Comparison of ENCODE assay signal across 8 mouse cellular contexts in genomic region chr7:127895442-127895841, GRCm38 (mm10). TPM values are rescaled to one million over a fixed set of nuclear protein-coding genes. Genes with fewer than 3 reads are reported as not detected.
DNase-seq lines count a peak whose midpoint lies in the region; ATAC-seq lines count a peak whose summit lies in the region.

Gm21974 (minus strand) TSS chr7:127895454.
Vkorc1 (minus strand) TSS chr7:127895617.

- no peaks in the 10 kb centered on the region for H3K9me3 ChIP-seq in intestine, embryonic 15.5 days

- peaks cover 4% of the 10 kb centered on the region; the same call in 1 of the 2 replicates for H3K36me3 ChIP-seq in intestine, embryonic 15.5 days

- peak within 1 kb of the TSS; percentile 68 for H3K9ac ChIP-seq in intestine, embryonic 15.5 days

- ATAC-seq in intestine, embryonic 15.5 days = peak; percentile 94
- peak; percentile 96 for ATAC-seq in megakaryocyte-erythroid progenitor cell, adult 5-6 weeks (replicated peaks; ENCODE audit: low FRiP score, low TSS enrichment, poor library complexity, severe bottlenecking)

- H3K4me3 ChIP-seq in intestine, embryonic 15.5 days (replicated peaks) = peak within 1 kb of the TSS; percentile 64

- peak; percentile 96 for DNase-seq in adrenal gland, adult 8-10 months
- peak; percentile 92 for DNase-seq in embryo, embryonic 11.5 days (ENCODE audit: low read depth, low spot score)
- peak; percentile 93 to 94 for DNase-seq in gastrocnemius, postnatal 36 days
- DNase-seq in left cerebral cortex, postnatal 14 days (ENCODE audit: low spot score in 2 of 2) = peak; percentile 95 to 97
- DNase-seq in right cerebral cortex, postnatal 14 days = peak; percentile 88
- peak; percentile 90 for DNase-seq in urinary bladder, postnatal 25 days (ENCODE audit: low spot score)

- H3K4me1 ChIP-seq in intestine, embryonic 15.5 days (replicated peaks) = peaks cover 15% of the 10 kb centered on the region

- intact Hi-C loops in gastrocnemius, postnatal 36 days (cut with DNase I) = no loop called here
- intact Hi-C loops in left cerebral cortex, postnatal 14 days (cut with DNase I) = no loop called here

- H3K4me2 ChIP-seq in intestine, embryonic 15.5 days (replicated peaks) = peak within 1 kb of the TSS; percentile 88

- under 1% methylated on average over 26 of the region's 26 CpGs for WGBS in intestine, embryonic 15.5 days

- H3K27me3 ChIP-seq in intestine, embryonic 15.5 days (replicated peaks) = no peaks in the 10 kb centered on the region

- H3K27ac ChIP-seq in intestine, embryonic 15.5 days = peak within 1 kb of the TSS; percentile 87

RNA-seq across cellular contexts. Expression of gene Gm21974, which starts in this region (rescaled TPM):
- under 1 TPM in 1 of 4 experiments, not detected in 3; 0.38 TPM for total RNA-seq in adrenal gland, adult 8-10 months (2022)
- not detected for total RNA-seq in gastrocnemius, postnatal 36 days (2021)
- not detected in 2 replicates for polyA plus RNA-seq in intestine, embryonic 15.5 days (2015; fragmentation: Nextera tagmentation; extraction: Ambion mirVana)
- total RNA-seq in left cerebral cortex, postnatal 14 days (2021) = not detected
- total RNA-seq in megakaryocyte-erythroid progenitor cell, adult 5-6 weeks (2014; fragmentation: Nextera tagmentation) = not detected in 2 replicates
- not detected in 2 replicates for total RNA-seq in megakaryocyte-erythroid progenitor cell, adult 5-6 weeks (2017)

RNA-seq across cellular contexts. Expression of gene Vkorc1, which starts in this region (rescaled TPM):
- 10 to 100 TPM; 69.6 to 94.3 (median 79.1) TPM for total RNA-seq in adrenal gland, adult 8-10 months (2022)
- 10 to 100 TPM; 10.6 to 12.2 TPM for total RNA-seq in gastrocnemius, postnatal 36 days (2021)
- polyA plus RNA-seq in intestine, embryonic 15.5 days (2015; fragmentation: Nextera tagmentation; extraction: Ambion mirVana) = 203 and 241 TPM in 2 replicates
- 10 to 100 TPM; 21.9 to 25.5 TPM for total RNA-seq in left cerebral cortex, postnatal 14 days (2021)
- total RNA-seq in megakaryocyte-erythroid progenitor cell, adult 5-6 weeks (2014; fragmentation: Nextera tagmentation) = 54.1 and 72.8 TPM in 2 replicates
- 25.4 and 37.0 TPM in 2 replicates for total RNA-seq in megakaryocyte-erythroid progenitor cell, adult 5-6 weeks (2017)

Comparison
In these comparisons a context has a peak if more than half of its experiments do, and no peak if none do; other contexts are left out.
1. Peak in every context shown above with its lines: DNase-seq, ATAC-seq, H3K4me3 ChIP-seq and H3K27ac ChIP-seq.